17 mouse cellular contexts compared by ENCODE assay signal in the genomic region with DNA sequence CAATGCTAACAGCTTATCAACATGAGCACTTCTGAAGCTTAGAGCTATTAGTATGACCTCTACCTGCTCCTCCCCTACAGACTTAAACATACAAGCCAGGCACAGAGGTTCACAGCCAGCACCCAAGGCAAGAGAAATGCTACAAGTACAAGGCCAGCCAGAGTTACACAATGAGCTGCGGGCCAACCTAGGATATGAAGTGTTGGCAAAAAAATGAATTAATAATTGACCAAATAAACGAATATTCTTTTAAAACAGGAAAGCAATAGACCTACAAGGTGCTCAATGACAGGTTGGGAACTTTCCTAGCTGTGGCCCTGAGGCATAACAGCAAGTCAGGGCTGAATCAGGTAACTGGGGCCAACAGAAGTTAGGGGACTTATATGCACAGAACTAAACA. TPM values are rescaled to one million over a fixed set of nuclear protein-coding genes. Genes with fewer than 3 reads are reported as not detected.
"Had no signal": no experiment of that assay in that cellular context is flagged by ENCODE, and none has a peak within 500 bp of the region (broad histone marks: within the 10 kb centered on the region; RNA-seq: fewer than 3 reads in every experiment).

No protein-coding gene starts in this region.

- H3K9me3 ChIP-seq: intestine, embryonic 15.5 days; limb, embryonic 12.5 days; limb, embryonic 15.5 days; liver, embryonic 13.5 days had no signal

- H3K9ac ChIP-seq: intestine, embryonic 15.5 days; limb, embryonic 12.5 days; limb, embryonic 15.5 days; liver, embryonic 13.5 days had no signal

- DNase-seq: kidney, adult 8-10 months; left cerebral cortex, postnatal 4 days; liver, embryonic 13.5 days; lung, adult 2 months; lung, postnatal 14 days; lung, postnatal 4 days; midbrain, embryonic 14.5 days; right cerebral cortex, postnatal 4 days; thymus, adult 2 months; thymus, postnatal 14 days; thymus, postnatal 4 days had no signal

- H3K4me2 ChIP-seq: intestine, embryonic 15.5 days; limb, embryonic 12.5 days; limb, embryonic 15.5 days; liver, embryonic 13.5 days; midbrain, embryonic 11.5 days had no signal

- H3K27me3 ChIP-seq: intestine, embryonic 15.5 days; limb, embryonic 12.5 days; limb, embryonic 15.5 days; liver, embryonic 13.5 days had no signal

- ATAC-seq: intestine, embryonic 15.5 days had no signal

- H3K27ac ChIP-seq: intestine, embryonic 15.5 days; limb, embryonic 12.5 days; limb, embryonic 15.5 days; liver, embryonic 13.5 days; stomach, postnatal 0 days had no signal

- H3K4me3 ChIP-seq: intestine, embryonic 15.5 days; limb, embryonic 12.5 days; limb, embryonic 15.5 days; liver, embryonic 13.5 days had no signal

- H3K36me3 ChIP-seq: intestine, embryonic 15.5 days; limb, embryonic 12.5 days; limb, embryonic 15.5 days; liver, embryonic 13.5 days had no signal

RNA-seq across cellular contexts. Expression of a gene that starts 58.1 kb away (rescaled TPM):
- total RNA-seq: megakaryocyte-erythroid progenitor cell, adult 5-6 weeks had no signal
